Mouse (Mus musculus) kidney, postnatal 14 days (tissue): ENCODE results near the gene Cdc34b.
A peak's percentile ranks its signal among the peaks of the same experiment; 100 is the strongest.
"Not testable (repeated sequence)": the region's sequence is repeated elsewhere in the genome, so short reads cannot be mapped to it uniquely, and the experiment has no call there.

ENCODE experiments used
- DNase-seq: peaks from one replicate; pipeline ENCODE4 v3.0.0; 2022; ENCODE audit warnings: mixed read lengths

Cdc34b gene

GRCm38 (mm10) chr11:94741732-94742272 lies at the start of gene Cdc34b:
Cdc34b (plus strand) TSS chr11:94741782.
- DNase-seq = no peak

- DNase-seq = not testable (repeated sequence)
These were observed 49.1 kb upstream of the Cdc34b start for GRCm38 (mm10) chr11:94692502-94692901.

GRCm38 (mm10) chr11:94695508-94695907 lies 46.1 kb upstream of the Cdc34b start:
- no peak for DNase-seq

GRCm38 (mm10) chr11:94697140-94697539 lies 44.4 kb upstream of the Cdc34b start:
- no peak for DNase-seq

- DNase-seq = no peak
These were observed 43.7 kb upstream of the Cdc34b start for GRCm38 (mm10) chr11:94697703-94698464.

GRCm38 (mm10) chr11:94699399-94699798 lies 42.2 kb upstream of the Cdc34b start:
- no peak for DNase-seq

- no peak for DNase-seq
These were observed 40.0 kb upstream of the Cdc34b start for GRCm38 (mm10) chr11:94701401-94702215.

- no peak for DNase-seq
These were observed 39.4 kb upstream of the Cdc34b start for GRCm38 (mm10) chr11:94702216-94702610.

GRCm38 (mm10) chr11:94704020-94704419 lies 37.6 kb upstream of the Cdc34b start:
- DNase-seq = no peak

- no peak for DNase-seq
These were observed 37.1 kb upstream of the Cdc34b start, which contains the start of gene Gm11541 for GRCm38 (mm10) chr11:94704472-94704871. Gm11541 (minus strand) TSS chr11:94704499.

- DNase-seq = no peak
These were observed 28.2 kb upstream of the Cdc34b start for GRCm38 (mm10) chr11:94713246-94713860.

GRCm38 (mm10) chr11:94715622-94716021 lies 26.0 kb upstream of the Cdc34b start:
- no peak for DNase-seq

GRCm38 (mm10) chr11:94716754-94717153 lies 24.8 kb upstream of the Cdc34b start:
- DNase-seq = peak; percentile 64

GRCm38 (mm10) chr11:94717239-94717638 lies 24.3 kb upstream of the Cdc34b start:
- no peak for DNase-seq

- no peak for DNase-seq
These were observed 23.3 kb upstream of the Cdc34b start for GRCm38 (mm10) chr11:94718113-94718909.

- no peak for DNase-seq
These were observed 22.4 kb upstream of the Cdc34b start for GRCm38 (mm10) chr11:94719216-94719615.

- DNase-seq = no peak
These were observed 14.3 kb upstream of the Cdc34b start for GRCm38 (mm10) chr11:94727306-94727705.

- no peak for DNase-seq
These were observed 13.0 kb upstream of the Cdc34b start for GRCm38 (mm10) chr11:94728545-94728944.

GRCm38 (mm10) chr11:94729565-94729964 lies 12.0 kb upstream of the Cdc34b start:
- DNase-seq = no peak

GRCm38 (mm10) chr11:94730261-94730660 lies 11.3 kb upstream of the Cdc34b start:
- DNase-seq = peak; percentile 71

GRCm38 (mm10) chr11:94731229-94731628 lies 10.4 kb upstream of the Cdc34b start:
- DNase-seq = no peak

GRCm38 (mm10) chr11:94732773-94733172 lies 8.8 kb upstream of the Cdc34b start:
- DNase-seq = peak; percentile 52
